Mouse (Mus musculus): ENCODE results near the gene Irf4.

Gene Irf4

DNA sequence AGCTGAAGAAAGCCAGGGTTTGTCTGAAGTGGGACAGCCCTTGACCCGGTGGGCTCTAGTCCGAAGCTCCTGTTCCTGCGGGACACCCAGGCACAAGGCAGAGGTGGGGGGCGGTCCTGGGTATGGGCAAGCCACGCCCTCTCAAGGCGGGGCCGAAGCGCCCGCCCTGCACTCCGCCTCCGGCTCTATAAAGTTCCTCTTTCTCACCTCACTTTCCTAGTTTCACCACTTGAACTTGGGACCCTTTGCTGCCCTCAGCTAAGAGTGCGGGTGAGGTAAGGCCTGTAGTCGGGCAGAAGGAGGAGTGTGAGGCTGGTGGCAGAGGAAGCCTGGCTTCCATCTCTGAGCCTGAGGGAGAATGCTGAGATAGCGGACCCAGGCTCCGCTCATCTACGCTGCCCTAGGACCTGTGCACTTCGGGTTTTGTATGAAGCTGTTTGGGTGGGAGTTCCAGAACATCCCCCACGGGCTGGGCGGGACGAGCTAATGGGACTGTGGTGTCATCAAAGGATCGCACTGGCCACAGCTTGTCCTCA is at the start of gene Irf4:
Irf4 (plus strand) TSS at position 206 of the 536 bp plus-strand sequence.
- DNase-seq (ENCODE audit: low read depth, low spot score): peak; percentile 89

GRCm38 (mm10) chr13:30702695-30703094 is 46.3 kb upstream of the Irf4 start:
- DNase-seq (ENCODE audit: low read depth, low spot score): no peak

- DNase-seq (ENCODE audit: low read depth, low spot score): no peak
These were observed 44.6 kb upstream of the Irf4 start for GRCm38 (mm10) chr13:30704246-30705095.

DNA sequence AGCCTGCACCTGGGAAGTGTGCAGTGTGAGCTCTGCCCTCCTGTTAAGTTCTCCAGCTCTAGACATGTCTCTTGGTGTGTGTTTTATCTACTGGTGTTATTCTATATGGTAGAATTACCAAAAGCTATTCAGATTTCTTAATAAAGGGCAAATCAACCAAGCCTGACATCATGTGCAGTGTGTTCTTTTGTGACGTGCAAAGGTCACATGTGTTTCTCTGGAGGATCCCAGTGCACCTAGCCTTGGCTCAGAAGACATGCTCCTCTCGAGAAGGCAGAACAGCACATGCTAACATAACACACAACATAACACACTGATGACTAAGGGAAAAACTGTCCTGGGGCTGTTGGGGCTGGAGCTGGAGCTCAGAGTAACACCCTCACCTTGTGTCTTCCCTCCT is 38.0 kb upstream of the Irf4 start:
- no peak for DNase-seq (ENCODE audit: low read depth, low spot score)

GRCm38 (mm10) chr13:30711711-30712110 is 37.3 kb upstream of the Irf4 start:
- DNase-seq (ENCODE audit: low read depth, low spot score): no peak

DNA sequence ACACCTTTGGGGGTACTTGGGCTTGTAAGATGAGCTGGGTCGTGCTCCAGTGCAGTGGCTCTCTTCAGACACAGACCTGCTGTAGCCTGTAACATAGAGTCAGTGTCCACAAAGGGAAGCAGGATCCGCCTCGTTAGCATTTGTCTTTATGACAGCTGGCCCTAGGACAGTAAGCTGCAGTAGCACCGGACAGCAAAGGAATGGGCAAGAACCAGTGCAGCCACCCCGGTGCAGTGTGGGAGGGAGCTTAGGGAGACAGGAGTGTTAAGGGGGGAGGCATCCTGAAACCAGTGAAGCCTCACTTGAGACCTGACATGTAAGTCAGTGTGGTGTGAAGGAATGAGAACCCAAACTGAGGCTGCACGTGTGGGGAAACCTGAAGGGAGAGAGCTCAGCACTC is 36.7 kb upstream of the Irf4 start:
- DNase-seq (ENCODE audit: low read depth, low spot score): no peak

- DNase-seq (ENCODE audit: low read depth, low spot score): no peak
These were observed 35.4 kb upstream of the Irf4 start for GRCm38 (mm10) chr13:30713621-30714020.

DNA sequence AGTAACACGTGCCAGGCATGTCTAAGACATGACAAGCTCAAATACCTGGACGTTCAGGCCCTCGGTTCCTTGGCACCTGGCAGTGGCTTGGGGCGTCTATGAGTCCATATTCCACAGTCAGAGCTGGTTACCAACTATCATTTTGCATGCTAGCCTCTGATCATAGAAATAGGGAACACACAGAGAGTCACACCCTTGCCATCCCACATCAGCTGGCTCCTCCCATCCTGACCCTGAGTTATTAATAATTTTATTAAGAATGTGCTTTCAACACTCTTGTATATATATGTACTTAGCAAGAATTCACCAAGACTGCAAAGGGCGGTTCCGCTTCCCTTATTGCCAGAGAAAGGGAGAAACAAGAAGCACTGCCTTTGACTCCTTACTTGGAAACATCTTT is 34.5 kb upstream of the Irf4 start:
- DNase-seq (ENCODE audit: low read depth, low spot score): no peak

DNA sequence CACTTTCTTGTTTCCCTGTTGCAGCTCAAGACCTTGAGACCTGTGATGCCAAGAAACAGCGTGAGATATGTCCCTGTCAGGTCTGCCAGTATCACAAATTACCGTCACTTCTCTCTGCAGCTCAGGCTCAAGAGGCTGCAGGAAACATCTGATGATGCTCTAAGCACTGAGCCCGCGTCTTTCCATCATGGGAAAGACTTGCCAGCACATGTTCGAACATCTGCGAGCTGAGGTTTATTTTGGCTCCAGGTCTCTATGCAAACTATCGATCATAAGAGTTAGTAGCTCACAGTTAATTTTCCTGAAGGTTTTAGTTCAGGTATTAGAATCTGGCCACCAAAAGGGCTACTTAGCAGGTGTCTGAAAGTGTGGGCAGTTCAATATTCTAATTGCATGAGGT is 34.0 kb upstream of the Irf4 start:
- DNase-seq (ENCODE audit: low read depth, low spot score): no peak

DNA sequence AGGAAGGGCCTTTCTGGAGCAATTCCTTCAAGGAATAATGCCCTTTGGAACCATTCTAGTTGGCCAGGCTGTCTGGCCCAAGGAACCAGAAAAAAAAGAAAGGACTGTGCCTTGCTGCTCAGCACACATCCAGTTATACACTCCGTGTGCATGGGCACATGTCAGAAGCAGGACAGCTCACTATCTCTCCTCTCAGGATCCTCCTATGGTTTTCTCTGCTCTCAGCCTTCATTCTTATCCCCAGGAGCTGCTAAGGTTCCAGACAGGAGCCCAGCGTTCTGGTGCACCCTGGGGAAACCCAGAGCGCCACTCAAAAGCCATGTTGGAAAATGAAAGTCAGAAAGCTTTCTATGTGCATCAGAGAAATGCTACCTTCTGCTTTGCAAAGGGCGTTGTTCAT is 33.5 kb upstream of the Irf4 start:
- DNase-seq (ENCODE audit: low read depth, low spot score): no peak

- no peak for DNase-seq (ENCODE audit: low read depth, low spot score)
These were observed 32.4 kb upstream of the Irf4 start for GRCm38 (mm10) chr13:30716611-30717010.

DNA sequence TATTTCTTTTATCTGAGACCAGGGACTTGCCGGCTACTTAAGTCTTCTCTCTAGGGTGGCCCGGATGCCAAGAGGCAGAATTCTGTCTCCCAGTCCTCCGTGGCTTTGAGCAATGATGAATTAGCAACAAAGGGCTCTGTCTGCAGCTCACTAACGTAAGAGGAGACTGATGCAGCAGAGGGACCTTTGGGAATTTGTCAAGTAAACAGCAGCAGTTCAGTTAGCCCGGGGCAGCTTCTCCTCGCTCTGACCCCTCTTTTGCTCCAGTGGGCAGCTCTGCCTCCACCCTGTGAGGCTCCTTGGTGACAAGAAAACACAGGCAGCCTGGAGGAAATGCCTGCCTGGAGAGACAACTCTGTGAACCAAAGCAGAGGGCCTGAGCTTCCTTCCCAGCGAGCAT is 26.4 kb upstream of the Irf4 start:
- DNase-seq (ENCODE audit: low read depth, low spot score): no peak

- no peak for DNase-seq (ENCODE audit: low read depth, low spot score)
These were observed 25.8 kb upstream of the Irf4 start for GRCm38 (mm10) chr13:30723258-30723657.

DNA sequence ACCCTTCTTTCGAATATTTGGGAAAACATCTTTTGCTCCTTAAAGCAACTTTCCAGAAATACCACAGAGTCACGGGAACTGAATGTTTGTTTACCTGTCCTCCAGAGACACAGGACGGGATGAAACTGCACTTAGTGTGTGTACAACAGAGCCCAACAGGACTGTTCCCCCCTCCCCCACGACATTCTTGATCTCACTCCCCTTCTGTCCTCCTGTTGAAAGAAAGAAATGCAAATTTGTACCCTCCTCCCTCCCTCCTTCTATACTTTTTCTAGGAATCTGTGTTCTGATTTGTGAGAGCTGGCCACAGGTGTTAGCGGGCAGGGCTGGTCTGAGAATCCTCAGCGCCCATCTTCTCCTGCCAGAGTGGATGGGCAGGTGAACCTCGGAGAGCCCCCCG is 25.2 kb upstream of the Irf4 start:
- DNase-seq (ENCODE audit: low read depth, low spot score): no peak

DNA sequence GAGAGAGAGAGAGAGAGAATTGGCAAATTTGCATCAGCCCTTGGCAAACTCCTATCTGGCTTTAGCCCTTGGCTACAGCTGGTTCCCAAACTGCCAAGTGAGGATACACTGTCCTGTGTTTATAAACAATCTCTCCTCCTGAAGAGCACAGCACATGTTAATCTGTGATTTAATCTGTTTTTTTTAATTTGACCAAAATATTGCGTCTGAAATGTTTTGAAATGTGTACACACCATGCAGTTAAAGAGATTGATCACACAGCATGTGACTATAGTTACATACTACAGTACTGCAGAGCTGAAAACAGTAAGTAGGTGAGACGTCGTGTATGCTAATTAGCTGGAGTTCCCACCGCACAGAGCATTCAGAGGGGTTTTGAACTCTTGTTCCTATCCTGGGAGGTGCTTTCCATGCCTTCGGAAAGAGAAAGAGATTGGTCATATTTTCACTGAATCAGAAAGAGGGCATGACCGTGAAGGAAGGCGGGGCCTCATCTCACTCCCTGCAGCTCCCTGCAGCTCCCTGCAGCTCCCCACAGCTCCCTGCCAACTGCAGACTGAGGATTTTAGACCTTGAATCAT is 24.2 kb upstream of the Irf4 start:
- DNase-seq (ENCODE audit: low read depth, low spot score): no peak

DNA sequence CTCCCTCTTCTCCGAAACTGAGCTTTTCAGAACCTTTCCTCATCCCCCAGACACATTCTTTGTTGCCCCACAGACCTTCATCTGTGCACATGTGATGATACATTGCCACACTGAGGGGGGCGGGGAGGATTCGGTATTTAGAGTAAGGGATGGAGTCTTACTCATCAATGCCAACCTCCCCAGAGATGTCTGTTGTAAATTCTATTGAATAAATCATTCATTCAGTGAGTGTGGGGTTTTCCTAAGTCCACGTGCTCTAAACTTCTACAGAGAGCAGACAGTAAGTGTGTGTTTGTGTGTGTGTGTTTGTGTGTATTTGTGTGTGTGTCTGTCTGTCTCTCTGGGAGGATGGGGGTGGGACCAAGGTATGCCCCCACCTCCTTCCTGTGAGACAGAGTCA is 22.1 kb upstream of the Irf4 start:
- no peak for DNase-seq (ENCODE audit: low read depth, low spot score)

DNA sequence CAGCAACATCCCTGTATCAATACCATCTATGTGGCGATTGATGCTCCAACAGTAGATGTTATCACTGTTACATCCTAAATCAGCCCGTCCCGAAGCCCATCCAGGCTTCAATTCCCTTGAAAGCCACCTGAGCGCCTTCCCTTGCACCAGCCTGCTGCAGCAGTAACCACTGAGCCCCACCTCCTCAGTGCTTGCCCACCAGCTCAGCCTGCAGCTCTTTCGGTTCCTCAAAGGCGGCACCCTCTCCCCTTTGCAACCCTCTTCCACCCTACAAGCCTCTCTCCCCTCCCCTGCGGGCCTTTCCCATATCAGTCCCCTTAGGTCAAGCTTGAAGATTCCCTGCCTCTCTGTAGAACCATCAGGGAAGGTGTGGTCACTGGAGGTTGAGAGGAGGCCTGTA is 20.9 kb upstream of the Irf4 start:
- DNase-seq (ENCODE audit: low read depth, low spot score): peak; percentile 83

DNA sequence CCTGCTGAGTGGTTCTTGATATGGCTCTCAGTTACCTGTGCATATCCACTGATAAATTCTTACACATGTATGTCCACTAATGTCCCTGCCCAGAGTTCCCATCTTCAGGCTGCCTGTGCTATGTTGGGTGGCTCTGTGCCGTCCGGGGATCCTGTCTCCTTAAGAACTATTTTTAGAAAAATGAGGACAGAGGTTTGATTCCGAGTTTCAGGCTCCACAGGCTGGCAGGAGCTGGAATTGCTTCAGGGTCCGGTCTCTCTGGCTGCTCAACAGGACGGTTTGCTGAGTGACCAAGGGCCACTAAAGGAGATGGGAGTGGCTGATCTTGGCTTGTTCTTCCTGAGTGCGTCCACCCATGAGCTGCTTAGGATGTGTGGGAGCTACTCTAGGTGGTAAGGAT is 19.8 kb upstream of the Irf4 start:
- DNase-seq (ENCODE audit: low read depth, low spot score): no peak

- peak; percentile 64 for DNase-seq (ENCODE audit: low read depth, low spot score)
These were observed 18.8 kb upstream of the Irf4 start for GRCm38 (mm10) chr13:30730104-30730793.

DNA sequence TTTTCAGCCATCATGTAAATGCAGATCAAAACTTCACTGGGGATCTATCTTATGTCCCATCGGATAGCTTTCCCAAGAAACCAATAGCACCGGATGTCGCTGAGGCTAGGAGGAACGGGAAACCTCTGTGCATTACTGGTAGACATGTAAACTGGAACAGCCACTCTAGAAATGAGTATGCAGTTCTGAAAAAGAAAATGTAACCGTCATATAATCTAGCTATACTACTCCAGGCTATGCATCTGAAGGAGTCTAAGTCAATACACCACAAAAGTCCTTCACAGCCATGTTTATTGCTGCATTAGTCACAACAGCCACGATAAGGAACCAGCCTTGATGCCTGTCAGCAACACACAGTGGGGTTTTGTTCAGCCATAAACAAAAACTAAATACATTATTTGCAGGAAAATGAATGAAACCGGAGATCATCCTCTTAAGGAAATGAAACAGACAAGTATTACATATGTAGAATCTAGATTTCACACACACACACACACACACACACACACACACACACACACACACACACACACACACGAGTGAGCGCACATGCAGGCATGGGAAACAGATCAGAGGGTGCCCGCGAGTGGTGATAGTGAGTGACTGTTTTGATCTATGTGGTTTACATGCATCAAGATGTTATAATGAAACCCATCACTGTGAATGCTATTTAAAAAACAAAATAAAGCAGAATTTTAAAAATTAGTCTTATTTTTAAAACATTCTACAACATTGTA is 16.1 kb upstream of the Irf4 start:
- no peak for DNase-seq (ENCODE audit: low read depth, low spot score)

DNA sequence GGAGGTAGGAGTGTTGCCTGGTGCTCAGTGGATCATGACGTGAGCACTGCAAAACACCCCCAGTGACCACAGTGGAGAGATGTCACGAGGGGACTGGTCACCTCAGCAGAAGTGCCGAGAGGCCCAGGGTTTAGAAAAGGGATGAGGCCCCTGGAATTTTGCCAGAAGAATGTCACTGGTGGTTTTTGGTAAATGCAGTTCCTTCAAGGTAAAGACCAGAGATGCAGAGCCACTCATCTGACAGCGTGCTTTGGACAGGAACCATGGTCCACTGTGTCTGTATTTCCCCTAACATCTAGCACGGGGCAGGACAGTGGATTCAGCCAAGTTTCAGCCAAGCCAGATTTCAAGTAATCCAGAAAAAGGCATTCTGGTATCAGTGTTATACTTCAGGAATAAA is 12.3 kb upstream of the Irf4 start:
- peak; percentile 59 for DNase-seq (ENCODE audit: low read depth, low spot score)

DNA sequence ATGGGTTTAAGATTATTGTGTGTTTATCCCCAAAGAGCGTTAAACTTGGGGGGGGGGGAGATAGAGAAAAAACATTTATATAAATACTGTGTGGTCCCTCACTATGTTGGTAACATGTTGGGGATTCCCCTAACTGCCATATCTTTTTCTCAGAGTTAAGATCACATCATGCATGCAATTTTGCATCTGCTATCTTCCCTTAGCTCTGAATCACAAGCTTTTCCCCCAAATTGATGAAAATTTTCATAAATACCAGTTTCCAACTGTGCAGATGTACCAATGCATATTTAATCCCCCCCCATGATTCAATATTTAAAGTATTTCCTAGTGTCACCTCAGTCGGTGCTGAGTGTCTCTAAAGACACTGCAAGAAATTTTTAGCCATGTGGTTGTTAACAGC is 11.8 kb upstream of the Irf4 start:
- DNase-seq (ENCODE audit: low read depth, low spot score): peak; percentile 42

All from A20 (cell line).